Mouse (Mus musculus) bone marrow macrophage, adult 2 months (primary cell): ENCODE data around the gene Spata6.

ENCODE experiments used
- CTCF ChIP-seq: IDR thresholded peaks from 2 replicates; pipeline ENCODE4 v1.5.1; 2012; ENCODE audit warnings: low read depth, mild to moderate bottlenecking, low read length, moderate library complexity
- POLR2A ChIP-seq: IDR thresholded peaks from 2 replicates; pipeline ENCODE4 v1.6.1; 2012; ENCODE audit warnings: mild to moderate bottlenecking, low read depth, low read length, borderline replicate concordance

DNA sequence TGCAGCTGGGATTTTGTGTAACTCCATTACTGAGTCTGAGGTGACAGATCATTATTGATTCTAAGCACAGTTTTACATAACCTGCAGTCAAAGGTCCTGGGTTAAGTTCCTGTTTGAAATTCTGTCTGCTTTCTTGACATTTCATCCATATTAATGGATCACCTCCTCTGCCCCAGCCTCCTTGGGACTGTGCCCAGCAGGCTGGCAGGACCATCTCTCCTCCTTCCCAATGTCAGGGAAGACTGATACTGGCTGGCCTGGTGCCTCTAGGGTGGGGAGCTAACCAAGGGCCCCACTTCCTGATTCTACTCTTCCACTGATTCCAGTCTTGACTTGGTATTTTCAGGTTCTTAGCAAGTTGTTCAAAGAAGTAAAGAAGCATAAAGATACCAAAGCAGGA, 45.9 kb upstream of the Spata6 start:
- TF ChIP-seq CTCF (no peak), POLR2A (no peak)
